ENCODE assay signal across 8 mouse cellular contexts in the genomic region with DNA sequence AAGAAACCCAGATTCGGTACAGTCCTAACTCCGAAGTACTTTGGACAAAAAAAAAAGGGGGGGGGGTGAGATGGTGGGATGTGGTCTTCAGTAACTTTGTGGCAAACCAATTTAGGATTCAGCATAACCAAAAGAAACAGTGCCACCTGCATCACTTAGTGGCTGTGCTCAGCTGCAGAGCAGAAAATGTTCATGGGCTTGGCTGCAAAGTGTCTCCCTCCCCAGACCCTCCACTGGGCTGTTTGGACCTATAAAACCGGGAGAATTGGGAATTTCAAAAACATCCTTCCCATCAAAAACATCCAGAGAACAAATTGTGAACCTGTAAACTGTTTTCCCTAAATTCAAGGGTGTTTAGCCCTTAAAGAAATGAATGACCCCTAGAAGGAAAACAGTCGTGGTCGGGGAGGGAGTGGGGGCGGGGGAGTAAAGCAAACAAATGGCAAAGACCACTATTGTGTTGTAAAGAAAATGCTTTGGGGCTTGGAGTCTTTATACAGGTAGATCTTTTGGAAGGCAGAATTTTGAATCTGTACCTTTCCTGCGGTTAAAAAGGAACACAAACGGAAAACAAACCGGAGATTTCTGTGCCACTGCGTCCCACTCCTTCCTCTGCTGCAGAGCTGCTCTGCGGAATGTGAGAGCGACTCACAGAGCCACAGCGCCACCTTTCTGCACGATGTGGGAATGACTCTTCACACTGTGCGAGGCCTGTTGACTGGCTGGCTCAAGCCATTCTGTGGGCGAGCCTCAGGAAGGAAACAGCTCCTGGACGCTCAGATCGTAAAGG.
DNase-seq lines count a peak whose midpoint lies in the region; ATAC-seq and TF ChIP-seq lines count a peak whose summit lies in the region.

No protein-coding gene starts in this region.

- no peak for TF ChIP-seq POLR2A in CH12.LX (IDR thresholded peaks at IDR 0.05; ENCODE audit: low read depth, low read length)
- TF ChIP-seq POLR2A in testis, adult 2 months (IDR thresholded peaks at IDR 0.05; ENCODE audit: control insufficient read depth, low read depth, low read length): no peak; the same call in 1 of the 2 replicates

- peak overlapping the region; percentile 90 for H3K4me2 ChIP-seq in CH12.LX (ENCODE audit: insufficient read depth, low read depth, poor library complexity, severe bottlenecking)
- H3K4me2 ChIP-seq in forebrain, embryonic 12.5 days: peak overlapping the region; percentile 52
- H3K4me2 ChIP-seq in heart, postnatal 0 days (ENCODE audit: low read depth, low read length): peak overlapping the region; percentile 72
- H3K4me2 ChIP-seq in liver, embryonic 16.5 days (ENCODE audit: low read depth, low read length): peak overlapping the region; percentile 54
- H3K4me2 ChIP-seq in neural tube, embryonic 13.5 days: peak overlapping the region; percentile 61

- peak; percentile 95 for TF ChIP-seq RAD21 in CH12.LX (IDR thresholded peaks at IDR 0.05; ENCODE audit: low read depth, low read length)

- H3K36me3 ChIP-seq in CH12.LX (replicated peaks in 1 of 2; ENCODE audit: control insufficient read depth in 1 of 2, insufficient read depth in 1 of 2, low read length in 1 of 2): no peaks in the 10 kb centered on the region
- H3K36me3 ChIP-seq in forebrain, embryonic 12.5 days (replicated peaks): peaks cover 6% of the 10 kb centered on the region; the same call in 1 of the 2 replicates
- H3K36me3 ChIP-seq in heart, postnatal 0 days (replicated peaks; ENCODE audit: control insufficient read depth, insufficient read depth, low read length): peaks cover 2% of the 10 kb centered on the region; the same call in 1 of the 2 replicates
- H3K36me3 ChIP-seq in liver, embryonic 16.5 days (ENCODE audit: control insufficient read depth, insufficient read depth): no peaks in the 10 kb centered on the region
- peaks cover 3% of the 10 kb centered on the region; the same call in 1 of the 2 replicates for H3K36me3 ChIP-seq in neural tube, embryonic 13.5 days
- no peaks in the 10 kb centered on the region for H3K36me3 ChIP-seq in testis, adult 2 months (ENCODE audit: control insufficient read depth, insufficient read depth, low read length)

- TF ChIP-seq EP300 in CH12.LX (IDR thresholded peaks at IDR 0.05; ENCODE audit: low read length): no peak
- no peak for TF ChIP-seq EP300 in heart, postnatal 0 days (IDR thresholded peaks at IDR 0.05; ENCODE audit: low read depth)

- no peaks in the 10 kb centered on the region for H3K4me1 ChIP-seq in CH12.LX (ENCODE audit: control insufficient read depth in 1 of 2, insufficient read depth in 2 of 2)
- H3K4me1 ChIP-seq in forebrain, embryonic 12.5 days: peaks cover 26% of the 10 kb centered on the region
- H3K4me1 ChIP-seq in heart, postnatal 0 days (ENCODE audit: control insufficient read depth, insufficient read depth): peaks cover 3% of the 10 kb centered on the region; the same call in 1 of the 2 replicates
- H3K4me1 ChIP-seq in liver, embryonic 16.5 days (ENCODE audit: control insufficient read depth, low read depth, low read length): no peaks in the 10 kb centered on the region; the same call in none of the 2 replicates
- H3K4me1 ChIP-seq in neural tube, embryonic 13.5 days (replicated peaks): peaks cover 23% of the 10 kb centered on the region
- H3K4me1 ChIP-seq in testis, adult 2 months (ENCODE audit: control insufficient read depth, insufficient read depth, low read length): no peaks in the 10 kb centered on the region

- peak; percentile 70 to 92 for TF ChIP-seq CTCF in CH12.LX (conservative IDR thresholded peaks at IDR 0.05 in 1 of 2, IDR thresholded peaks at IDR 0.05 in 1 of 2; ENCODE audit: low read depth in 2 of 2, low read length in 2 of 2)
- TF ChIP-seq CTCF in heart, postnatal 0 days (IDR thresholded peaks at IDR 0.05; ENCODE audit: low read depth): peak; percentile 99
- TF ChIP-seq CTCF in testis, adult 2 months (IDR thresholded peaks at IDR 0.05; ENCODE audit: control insufficient read depth, insufficient read depth, insufficient replicate concordance, low read depth, low read length): peak; percentile 99

- H3K9me3 ChIP-seq in CH12.LX (replicated peaks; ENCODE audit: low read length): no peaks in the 10 kb centered on the region
- H3K9me3 ChIP-seq in forebrain, embryonic 12.5 days: no peaks in the 10 kb centered on the region
- no peaks in the 10 kb centered on the region for H3K9me3 ChIP-seq in heart, postnatal 0 days (replicated peaks; ENCODE audit: control insufficient read depth, low read length)
- no peaks in the 10 kb centered on the region for H3K9me3 ChIP-seq in liver, embryonic 16.5 days (replicated peaks; ENCODE audit: control insufficient read depth, low read length)
- H3K9me3 ChIP-seq in neural tube, embryonic 13.5 days: no peaks in the 10 kb centered on the region

- H3K27ac ChIP-seq in CH12.LX (ENCODE audit: insufficient read depth, low read depth): no peak overlapping the region
- 0 out of 2 replicates have a peak overlapping the region, but pooled peaks have one; percentile 36 for H3K27ac ChIP-seq in forebrain, embryonic 12.5 days
- H3K27ac ChIP-seq in heart, postnatal 0 days (ENCODE audit: low read depth): no peak overlapping the region
- H3K27ac ChIP-seq in liver, embryonic 16.5 days (ENCODE audit: low read length): no peak overlapping the region
- H3K27ac ChIP-seq in neural tube, embryonic 13.5 days (replicated peaks): 0 out of 2 replicates have a peak overlapping the region, but pooled peaks have one; percentile 47
- no peak overlapping the region for H3K27ac ChIP-seq in testis, adult 2 months (ENCODE audit: control insufficient read depth, insufficient read depth, low read depth, low read length)

- dilution Hi-C loops in CH12.LX (cut with MboI; ENCODE audit: extremely low pct_ligation_motif_present, extremely low pct_unique_long_range_greater_than_20kb, low sequenced_read_pairs): no loop called here

- peak; percentile 96 for ATAC-seq in forebrain, embryonic 12.5 days (ENCODE audit: low FRiP score)
- ATAC-seq in heart, postnatal 0 days (ENCODE audit: insufficient read depth, low read depth): peak; percentile 98
- peak; percentile 87 for ATAC-seq in liver, embryonic 16.5 days (ENCODE audit: low read depth)
- peak; percentile 99 for ATAC-seq in neural tube, embryonic 13.5 days (ENCODE audit: low read depth)

- peak; percentile 81 for DNase-seq in CH12.LX (ENCODE audit: extremely low read depth)
- peak; percentile 77 for DNase-seq in c-Kit-positive CD71-positive TER-119-positive erythroid progenitor cells, embryonic 14.5 days (ENCODE audit: low spot score)
- DNase-seq in heart, postnatal 0 days (ENCODE audit: low spot score): peak; percentile 90
- DNase-seq in kidney, postnatal 4 days: peak; percentile 92 to 94

- peak overlapping the region in 1 of 3 experiments; percentile 30 for H3K4me3 ChIP-seq in CH12.LX (replicated peaks in 1 of 3; ENCODE audit: low read depth in 2 of 3, low read length in 2 of 3, poor library complexity in 1 of 3)
- H3K4me3 ChIP-seq in forebrain, embryonic 12.5 days (replicated peaks): peak overlapping the region; percentile 34
- H3K4me3 ChIP-seq in heart, postnatal 0 days (ENCODE audit: low read depth, low read length): peak overlapping the region; percentile 56
- H3K4me3 ChIP-seq in liver, embryonic 16.5 days (ENCODE audit: low read depth, low read length): peak overlapping the region; percentile 38
- H3K4me3 ChIP-seq in neural tube, embryonic 13.5 days: peak overlapping the region; percentile 39
- no peak overlapping the region for H3K4me3 ChIP-seq in testis, adult 2 months (ENCODE audit: control insufficient read depth, low read depth, low read length)

- in situ Hi-C loops in CH12.LX (cut with MboI; ENCODE audit: low pct_ligation_motif_present, low pct_unique_long_range_greater_than_20kb, low sequenced_read_pairs): loop anchor here (25.0 kb wide), 1 partner anchor 448 kb away; no protein-coding TSS in a partner anchor

- no peaks in the 10 kb centered on the region for H3K79me2 ChIP-seq in CH12.LX (replicated peaks; ENCODE audit: control insufficient read depth, extremely low read depth, insufficient read depth, poor library complexity, severe bottlenecking)

- H3K9ac ChIP-seq in CH12.LX (ENCODE audit: insufficient read depth, low read depth): peak overlapping the region; percentile 31; the same call in 1 of the 2 replicates
- peak overlapping the region; percentile 44; the same call in 1 of the 2 replicates for H3K9ac ChIP-seq in forebrain, embryonic 12.5 days
- 0 out of 2 replicates have a peak overlapping the region, but pooled peaks have one; percentile 28 for H3K9ac ChIP-seq in heart, postnatal 0 days (replicated peaks; ENCODE audit: low read depth, low read length)
- H3K9ac ChIP-seq in liver, embryonic 16.5 days (ENCODE audit: low read depth, low read length): 0 out of 2 replicates have a peak overlapping the region, but pooled peaks have one; percentile 40
- peak overlapping the region; percentile 56 for H3K9ac ChIP-seq in neural tube, embryonic 13.5 days

- 7% methylated on average over 18 of the region's 18 CpGs for WGBS in forebrain, embryonic 12.5 days
- WGBS in heart, postnatal 0 days: 7% methylated on average over 18 of the region's 18 CpGs
- 9% methylated on average over 18 of the region's 18 CpGs for WGBS in liver, embryonic 16.5 days (ENCODE audit: insufficient replicate concordance)
- 4% methylated on average over 18 of the region's 18 CpGs for WGBS in neural tube, embryonic 13.5 days

- H3K27me3 ChIP-seq in CH12.LX (replicated peaks): no peaks in the 10 kb centered on the region
- H3K27me3 ChIP-seq in forebrain, embryonic 12.5 days: no peaks in the 10 kb centered on the region
- H3K27me3 ChIP-seq in heart, postnatal 0 days (ENCODE audit: control insufficient read depth, insufficient read depth, low read length): no peaks in the 10 kb centered on the region
- no peaks in the 10 kb centered on the region for H3K27me3 ChIP-seq in liver, embryonic 16.5 days (ENCODE audit: control insufficient read depth, insufficient read depth, low read depth, low read length)
- no peaks in the 10 kb centered on the region for H3K27me3 ChIP-seq in neural tube, embryonic 13.5 days
- H3K27me3 ChIP-seq in testis, adult 2 months (ENCODE audit: control insufficient read depth, insufficient read depth, low read length): no peaks in the 10 kb centered on the region

TF ChIP-seq in CH12.LX, 34 proteins besides CTCF, POLR2A, EP300 and RAD21:
- TF ChIP-seq MAZ (IDR thresholded peaks at IDR 0.05; ENCODE audit: low read depth, low read length) (no peak), NRF1 (IDR thresholded peaks at IDR 0.05; ENCODE audit: low read depth, low read length) (no peak), ZC3H11A (IDR thresholded peaks at IDR 0.05; ENCODE audit: low read depth, low read length) (no peak), SMC3 (IDR thresholded peaks at IDR 0.05; ENCODE audit: low read depth, low read length) (peak; percentile 86), CHD2 (IDR thresholded peaks at IDR 0.05; ENCODE audit: low read length) (0 out of 2 replicates have a peak, but pooled peaks have one; percentile 15), IRF4 (IDR thresholded peaks at IDR 0.05; ENCODE audit: low read depth, low read length) (0 out of 2 replicates have a peak, but pooled peaks have one; percentile 10), HCFC1 (IDR thresholded peaks at IDR 0.05; ENCODE audit: low read depth, low read length) (no peak)

Comparison
In these comparisons a context has a peak if more than half of its experiments do, and no peak if none do; other contexts are left out.
1. H3K27ac ChIP-seq: peak in forebrain, embryonic 12.5 days (single experiment) and neural tube, embryonic 13.5 days (single experiment); none in CH12.LX (single experiment), heart, postnatal 0 days (single experiment), liver, embryonic 16.5 days (single experiment) and testis, adult 2 months (single experiment).
2. Peak in every context shown above with its lines, with median percentiles within 50 percentile points of each other: DNase-seq, H3K4me2 ChIP-seq, H3K9ac ChIP-seq, CTCF ChIP-seq and ATAC-seq.